Mouse (Mus musculus): ENCODE data around the gene Batf.

DNA sequence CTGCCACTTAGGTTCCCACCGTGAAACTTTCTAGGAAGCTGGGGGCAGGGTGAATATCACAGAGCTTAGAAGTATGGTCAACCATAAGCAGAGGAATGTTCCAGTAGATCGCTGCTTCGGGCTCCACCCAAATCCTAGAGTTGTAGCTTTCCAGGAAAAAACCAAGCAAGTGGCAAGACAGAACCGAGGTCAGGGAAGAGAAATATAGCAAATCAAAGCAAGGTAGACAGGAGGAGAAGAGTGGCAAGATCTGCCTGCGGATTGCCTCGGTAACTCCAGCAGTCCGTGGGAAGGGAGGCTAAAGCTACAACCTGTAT, 706 bp downstream of the Batf start:
- TF ChIP-seq CTCF (IDR thresholded peaks at IDR 0.05; ENCODE audit: control insufficient read depth, insufficient read depth, insufficient read length) (no peak), MYOD1 (IDR thresholded peaks at IDR 0.05; ENCODE audit: control insufficient read depth, insufficient read length, low read depth) (no peak), MAX (IDR thresholded peaks at IDR 0.05) (no peak)

All from C2C12 (cell line).